Mouse (Mus musculus): ENCODE results near the gene Btbd16. TPM values are rescaled to one million over a fixed set of nuclear protein-coding genes. Genes with fewer than 3 reads are reported as not detected.

The Btbd16 gene
- total RNA-seq, 2 experiments from 2014 or later: 0.57 to 0.61 TPM

GRCm38 (mm10) chr7:130770707-130771106 is 3.2 kb upstream of the Btbd16 start:
- peak; percentile 70 to 81 for DNase-seq

- no peak for DNase-seq
These were observed 568 bp upstream of the Btbd16 start for GRCm38 (mm10) chr7:130773171-130773830.

GRCm38 (mm10) chr7:130780866-130781419 is 7.1 kb downstream of the Btbd16 start:
- DNase-seq: no peak

- no peak for DNase-seq
These were observed 8.7 kb downstream of the Btbd16 start for GRCm38 (mm10) chr7:130782501-130783050.

- DNase-seq: no peak
These were observed 12.2 kb downstream of the Btbd16 start for GRCm38 (mm10) chr7:130785923-130786575.

GRCm38 (mm10) chr7:130786708-130787107 is 12.8 kb downstream of the Btbd16 start:
- DNase-seq: no peak

- no peak for DNase-seq
These were observed 13.7 kb downstream of the Btbd16 start for GRCm38 (mm10) chr7:130787537-130787936.

- no peak for DNase-seq
These were observed 15.1 kb downstream of the Btbd16 start for GRCm38 (mm10) chr7:130788950-130789349.

- DNase-seq: no peak
These were observed 15.6 kb downstream of the Btbd16 start for GRCm38 (mm10) chr7:130789456-130789855.

- DNase-seq: no peak
These were observed 19.8 kb downstream of the Btbd16 start for GRCm38 (mm10) chr7:130793671-130794070.

GRCm38 (mm10) chr7:130796786-130797185 is 22.9 kb downstream of the Btbd16 start:
- no peak for DNase-seq

GRCm38 (mm10) chr7:130797524-130797923 is 23.7 kb downstream of the Btbd16 start:
- DNase-seq: no peak

GRCm38 (mm10) chr7:130799418-130799817 is 25.5 kb downstream of the Btbd16 start:
- DNase-seq: no peak

GRCm38 (mm10) chr7:130800681-130801080 is 26.8 kb downstream of the Btbd16 start:
- DNase-seq: no peak

GRCm38 (mm10) chr7:130801811-130802210 is 27.9 kb downstream of the Btbd16 start:
- no peak for DNase-seq

GRCm38 (mm10) chr7:130803251-130803825 is 29.5 kb downstream of the Btbd16 start:
- DNase-seq: no peak

GRCm38 (mm10) chr7:130804991-130805390 is 31.1 kb downstream of the Btbd16 start:
- DNase-seq: no peak

GRCm38 (mm10) chr7:130807749-130808148 is 33.9 kb downstream of the Btbd16 start:
- peak; percentile 48 to 56 for DNase-seq

GRCm38 (mm10) chr7:130808694-130809093 is 34.8 kb downstream of the Btbd16 start:
- DNase-seq: no peak

GRCm38 (mm10) chr7:130810238-130810637 is 36.4 kb downstream of the Btbd16 start:
- DNase-seq: no peak

GRCm38 (mm10) chr7:130812407-130812806 is 38.5 kb downstream of the Btbd16 start:
- no peak for DNase-seq

GRCm38 (mm10) chr7:130815601-130816000 is 41.7 kb downstream of the Btbd16 start:
- no peak for DNase-seq

- DNase-seq: no peak
These were observed 42.4 kb downstream of the Btbd16 start for GRCm38 (mm10) chr7:130816243-130816642.
